Mouse (Mus musculus): Measurements from ENCODE around the gene Sema3g. TPM values are rescaled to one million over a fixed set of nuclear protein-coding genes. Genes with fewer than 3 reads are reported as not detected.

Sema3g gene
- 6.5 and 7.8 TPM in 2 replicates for polyA plus RNA-seq (2015; fragmentation: Nextera tagmentation; extraction: Ambion mirVana)

DNA sequence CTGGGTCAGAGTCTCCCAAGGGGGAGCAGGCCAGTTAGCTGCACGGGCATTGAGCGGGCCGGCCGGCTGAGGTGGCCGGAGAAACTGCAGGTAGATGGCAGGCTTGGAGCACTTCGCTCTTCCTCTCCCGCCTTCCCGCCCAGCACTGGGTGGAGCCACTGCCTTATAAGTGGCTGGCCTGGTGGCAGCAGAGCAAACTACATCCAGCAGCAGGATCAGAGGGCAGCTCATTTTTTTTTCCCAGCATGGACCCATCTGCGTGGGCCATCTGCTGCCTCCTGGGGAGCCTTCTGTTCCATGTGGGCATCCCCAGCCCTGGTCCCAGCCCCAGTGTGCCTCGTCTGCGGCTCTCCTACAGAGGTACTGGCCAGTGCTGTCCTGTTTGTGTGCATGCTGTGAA is at the start of gene Sema3g:
TSS of gene Sema3g (plus strand) at position 195 of the 400 bp plus-strand sequence.
- Histone ChIP-seq H3K27me3 (ENCODE audit: insufficient read depth, low read length) (no peaks in the 10 kb centered on the region), H3K4me3 (replicated peaks; ENCODE audit: low read depth, low read length) (0 out of 2 replicates have a peak within 1 kb of the TSS, but pooled peaks have one; percentile 1), H3K9ac (ENCODE audit: low read depth, low read length) (0 out of 2 replicates have a peak within 1 kb of the TSS, but pooled peaks have one; percentile 1), H3K9me3 (replicated peaks; ENCODE audit: low read length) (no peaks in the 10 kb centered on the region), H3K36me3 (ENCODE audit: insufficient read depth, low read length) (no peaks in the 10 kb centered on the region), H3K4me1 (replicated peaks; ENCODE audit: insufficient read depth, low read length) (no peaks in the 10 kb centered on the region), H3K4me2 (ENCODE audit: low read length) (peak within 1 kb of the TSS; percentile 46), H3K27ac (no peak within 1 kb of the TSS)
- TF ChIP-seq CTCF (IDR thresholded peaks at IDR 0.05; ENCODE audit: low read depth) = peak; percentile 88
- DNase-seq (ENCODE audit: low spot score) (peak; percentile 91), ATAC-seq (replicated peaks; ENCODE audit: low FRiP score, low read depth) (peak; percentile 83)
- WGBS = 7% methylated on average over 11 of the region's 11 CpGs

DNA sequence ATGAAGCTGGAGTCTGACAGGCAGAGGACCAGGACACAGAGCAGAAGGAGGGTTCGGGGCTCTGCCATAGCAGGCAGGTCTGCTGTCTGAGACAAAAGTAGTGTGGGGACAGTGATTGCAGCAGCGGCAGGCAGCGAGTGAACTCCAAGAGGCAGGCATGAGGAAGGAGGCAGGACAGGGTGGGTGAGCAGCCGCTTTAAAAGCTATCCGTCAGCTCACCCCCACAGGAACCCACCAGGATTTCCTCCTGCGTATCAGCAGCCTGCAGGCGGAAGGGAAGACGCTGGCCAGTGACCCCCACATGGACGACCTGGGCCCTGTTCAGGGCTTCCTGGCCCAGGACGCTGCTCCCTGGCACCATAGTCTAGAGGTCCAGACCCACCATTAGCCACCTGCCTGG is 49.2 kb upstream of the Sema3g start, which contains the start of gene Stab1:
TSS of gene Stab1 (minus strand) at position 217 of the 400 bp plus-strand sequence.
- Histone ChIP-seq H3K9me3 (replicated peaks; ENCODE audit: low read length) (no peaks in the 10 kb centered on the region), H3K36me3 (ENCODE audit: insufficient read depth, low read length) (peaks cover 27% of the 10 kb centered on the region), H3K4me3 (replicated peaks; ENCODE audit: low read depth, low read length) (peak within 1 kb of the TSS; percentile 26), H3K9ac (ENCODE audit: low read depth, low read length) (peak within 1 kb of the TSS; percentile 14; the same call in 1 of the 2 replicates), H3K27me3 (ENCODE audit: insufficient read depth, low read length) (no peaks in the 10 kb centered on the region), H3K4me1 (replicated peaks; ENCODE audit: insufficient read depth, low read length) (peaks cover 13% of the 10 kb centered on the region; the same call in 1 of the 2 replicates), H3K4me2 (ENCODE audit: low read length) (peak within 1 kb of the TSS; percentile 40), H3K27ac (peak within 1 kb of the TSS; percentile 62)
- TF ChIP-seq CTCF (IDR thresholded peaks at IDR 0.05; ENCODE audit: low read depth) = no peak
- ATAC-seq (replicated peaks; ENCODE audit: low FRiP score, low read depth) (no peak), DNase-seq (ENCODE audit: low spot score) (peak; percentile 62)
- 18% methylated on average over 10 of the region's 10 CpGs for WGBS

DNA sequence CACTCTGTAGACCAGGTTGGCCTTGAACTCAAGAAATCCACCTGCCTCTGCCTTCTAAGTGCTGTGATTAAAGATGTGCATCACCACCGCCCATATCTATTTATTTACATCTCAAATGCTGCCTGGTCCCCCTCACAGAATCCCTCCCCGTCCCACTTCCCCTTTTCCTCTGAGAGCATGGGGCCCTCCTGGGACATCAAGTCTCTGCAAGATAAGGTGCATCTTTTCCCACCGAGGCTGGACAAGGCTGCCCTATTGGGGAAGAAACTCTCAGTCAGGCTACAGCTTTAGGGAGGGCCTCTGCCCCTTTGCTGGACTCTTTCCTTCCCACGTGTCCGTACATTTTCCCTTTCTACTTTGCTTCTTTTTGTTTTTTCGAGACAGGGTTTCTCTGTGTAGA is 48.2 kb upstream of the Sema3g start:
- Histone ChIP-seq H3K36me3 (ENCODE audit: insufficient read depth, low read length) (peaks cover 38% of the 10 kb centered on the region), H3K9ac (ENCODE audit: low read depth, low read length) (no peak overlapping the region), H3K27ac (no peak overlapping the region), H3K9me3 (replicated peaks; ENCODE audit: low read length) (no peaks in the 10 kb centered on the region), H3K4me3 (replicated peaks; ENCODE audit: low read depth, low read length) (no peak overlapping the region), H3K4me2 (ENCODE audit: low read length) (no peak overlapping the region), H3K27me3 (ENCODE audit: insufficient read depth, low read length) (no peaks in the 10 kb centered on the region), H3K4me1 (replicated peaks; ENCODE audit: insufficient read depth, low read length) (peaks cover 13% of the 10 kb centered on the region; the same call in 1 of the 2 replicates)
- WGBS = 72% methylated on average over 6 of the region's 6 CpGs
- ATAC-seq (replicated peaks; ENCODE audit: low FRiP score, low read depth) (no peak), DNase-seq (ENCODE audit: low spot score) (no peak)
- TF ChIP-seq CTCF (IDR thresholded peaks at IDR 0.05; ENCODE audit: low read depth) = no peak

DNA sequence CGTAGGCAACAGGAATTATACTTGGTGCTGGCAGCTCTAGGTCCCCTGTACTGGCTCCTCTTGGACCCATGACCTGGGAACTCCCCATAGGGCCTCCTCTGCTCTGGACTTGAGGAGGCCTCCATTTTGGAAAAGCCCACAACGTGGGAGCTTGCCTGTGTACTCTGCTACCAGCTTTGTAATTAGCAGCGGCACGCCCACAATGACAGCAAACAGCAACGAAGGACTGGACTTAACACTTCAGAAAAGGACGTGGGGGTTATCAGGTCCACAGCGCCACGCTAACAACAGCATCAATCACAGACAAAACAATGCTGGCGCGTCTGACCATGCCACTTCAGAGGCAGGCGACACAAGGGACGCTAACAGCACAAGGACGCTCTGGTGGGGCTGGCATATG is 46.7 kb upstream of the Sema3g start:
- Histone ChIP-seq H3K4me2 (ENCODE audit: low read length) (no peak overlapping the region), H3K4me1 (replicated peaks; ENCODE audit: insufficient read depth, low read length) (peaks cover 11% of the 10 kb centered on the region; the same call in 1 of the 2 replicates), H3K9ac (ENCODE audit: low read depth, low read length) (no peak overlapping the region), H3K9me3 (replicated peaks; ENCODE audit: low read length) (no peaks in the 10 kb centered on the region), H3K27me3 (ENCODE audit: insufficient read depth, low read length) (no peaks in the 10 kb centered on the region), H3K4me3 (replicated peaks; ENCODE audit: low read depth, low read length) (no peak overlapping the region), H3K27ac (no peak overlapping the region), H3K36me3 (ENCODE audit: insufficient read depth, low read length) (peaks cover 52% of the 10 kb centered on the region)
- WGBS = 81% methylated on average over 13 of the region's 13 CpGs
- TF ChIP-seq CTCF (IDR thresholded peaks at IDR 0.05; ENCODE audit: low read depth) = no peak
- DNase-seq (ENCODE audit: low spot score) = no peak
- no peak for ATAC-seq (replicated peaks; ENCODE audit: low FRiP score, low read depth)

DNA sequence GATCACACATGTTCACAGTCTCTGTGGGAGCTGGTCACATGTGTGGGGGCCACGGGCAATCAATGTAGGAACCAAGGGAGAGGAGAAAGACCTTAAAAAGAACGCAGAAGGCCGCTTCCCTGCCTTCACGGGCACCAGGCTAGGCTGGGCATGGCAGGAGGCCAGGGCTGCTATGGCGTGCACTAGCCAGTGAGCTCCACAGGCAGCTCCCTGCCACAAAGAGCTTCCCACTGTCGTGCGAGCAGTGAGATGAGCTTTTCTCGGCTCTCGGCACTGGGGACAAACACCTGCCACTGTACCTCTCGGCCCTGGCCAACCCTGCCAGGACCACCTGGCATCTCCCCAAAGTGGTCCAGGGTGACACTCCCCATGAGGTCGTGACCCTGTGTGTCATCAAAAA is 46.3 kb upstream of the Sema3g start:
- peaks cover 8% of the 10 kb centered on the region; the same call in 1 of the 2 replicates for H3K4me1 ChIP-seq (replicated peaks; ENCODE audit: insufficient read depth, low read length)
- H3K27ac ChIP-seq = no peak overlapping the region
- 92% methylated on average over 11 of the region's 11 CpGs for WGBS
- ATAC-seq (replicated peaks; ENCODE audit: low FRiP score, low read depth) (no peak), DNase-seq (ENCODE audit: low spot score) (no peak)
- H3K9me3 ChIP-seq (replicated peaks; ENCODE audit: low read length) = no peaks in the 10 kb centered on the region
- no peak overlapping the region for H3K4me3 ChIP-seq (replicated peaks; ENCODE audit: low read depth, low read length)
- no peak overlapping the region for H3K4me2 ChIP-seq (ENCODE audit: low read length)
- H3K9ac ChIP-seq (ENCODE audit: low read depth, low read length) = no peak overlapping the region
- H3K27me3 ChIP-seq (ENCODE audit: insufficient read depth, low read length) = no peaks in the 10 kb centered on the region
- TF ChIP-seq CTCF (IDR thresholded peaks at IDR 0.05; ENCODE audit: low read depth) = no peak
- H3K36me3 ChIP-seq (ENCODE audit: insufficient read depth, low read length) = peaks cover 56% of the 10 kb centered on the region

DNA sequence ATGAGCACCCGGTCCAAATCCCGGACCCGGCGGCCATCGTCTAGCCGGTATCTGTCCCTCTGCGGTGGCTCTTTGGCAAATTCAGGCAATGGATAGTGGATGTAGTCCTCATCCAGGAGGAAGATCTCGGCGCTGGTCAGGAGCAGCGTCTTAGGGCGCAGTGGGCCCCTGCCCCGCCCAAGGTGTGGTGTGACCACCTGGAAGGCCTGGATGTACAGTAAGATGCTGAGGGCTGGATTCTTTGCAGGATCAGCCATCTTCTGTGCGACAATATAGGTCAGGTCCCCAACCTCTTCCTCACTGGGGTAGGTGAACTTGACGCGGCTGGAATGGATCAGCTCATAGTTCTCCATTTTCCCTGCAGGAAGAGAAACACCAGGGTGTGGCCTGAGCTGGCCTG is 45.8 kb upstream of the Sema3g start:
- Histone ChIP-seq H3K9ac (ENCODE audit: low read depth, low read length) (no peak overlapping the region), H3K36me3 (ENCODE audit: insufficient read depth, low read length) (peaks cover 61% of the 10 kb centered on the region)

More for the DNA sequence above, 45.8 kb upstream of the Sema3g start:
- DNase-seq (ENCODE audit: low spot score) = no peak
- TF ChIP-seq CTCF (IDR thresholded peaks at IDR 0.05; ENCODE audit: low read depth) = no peak
- Histone ChIP-seq H3K4me2 (ENCODE audit: low read length) (no peak overlapping the region), H3K4me1 (replicated peaks; ENCODE audit: insufficient read depth, low read length) (0 out of 2 replicates have a peak, but pooled peaks cover 5% of the 10 kb centered on the region), H3K4me3 (replicated peaks; ENCODE audit: low read depth, low read length) (no peak overlapping the region), H3K27ac (no peak overlapping the region), H3K27me3 (ENCODE audit: insufficient read depth, low read length) (no peaks in the 10 kb centered on the region), H3K9me3 (replicated peaks; ENCODE audit: low read length) (no peaks in the 10 kb centered on the region)
- no peak for ATAC-seq (replicated peaks; ENCODE audit: low FRiP score, low read depth)
- WGBS = 96% methylated on average over 15 of the region's 15 CpGs

Data from kidney, postnatal 0 days (tissue).